Mouse (Mus musculus) bone marrow macrophage, adult 2 months (primary cell): Measurements from ENCODE around the gene Rab27a.

Experiments
- CTCF ChIP-seq: IDR thresholded peaks from 2 replicates; pipeline ENCODE4 v1.5.1; 2012; ENCODE audit warnings: low read depth, mild to moderate bottlenecking, low read length, moderate library complexity
- POLR2A ChIP-seq: IDR thresholded peaks from 2 replicates; pipeline ENCODE4 v1.6.1; 2012; ENCODE audit warnings: mild to moderate bottlenecking, low read depth, low read length, borderline replicate concordance

DNA sequence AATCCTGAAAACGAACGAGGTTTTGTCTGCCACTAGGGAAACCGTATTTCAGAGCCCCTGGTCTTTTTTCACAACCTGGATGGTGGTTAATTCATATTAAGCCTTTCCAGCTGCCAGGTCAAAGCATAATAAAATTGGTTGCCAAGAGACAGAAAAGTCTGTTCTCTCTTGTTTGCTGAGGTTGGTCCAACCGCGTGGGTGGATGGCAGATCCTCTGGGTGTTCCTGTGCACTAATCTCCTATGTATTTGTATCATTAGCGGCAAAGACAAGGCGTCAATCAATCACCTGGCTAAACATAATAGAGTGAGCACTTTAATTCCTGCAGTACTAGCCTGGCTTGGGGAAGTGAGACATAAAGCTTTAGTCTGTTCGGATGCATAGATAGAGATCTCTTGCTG, 6.0 kb downstream of the Rab27a start:
- no peak for TF ChIP-seq CTCF
- TF ChIP-seq POLR2A: no peak
